Mouse (Mus musculus): Measurements from ENCODE around the gene Nrip1. TPM values are rescaled to one million over a fixed set of nuclear protein-coding genes. Genes with fewer than 3 reads are reported as not detected.

Nrip1 gene
- polyA plus RNA-seq, 1 experiment from 2014 or later = 38.9 TPM

DNA sequence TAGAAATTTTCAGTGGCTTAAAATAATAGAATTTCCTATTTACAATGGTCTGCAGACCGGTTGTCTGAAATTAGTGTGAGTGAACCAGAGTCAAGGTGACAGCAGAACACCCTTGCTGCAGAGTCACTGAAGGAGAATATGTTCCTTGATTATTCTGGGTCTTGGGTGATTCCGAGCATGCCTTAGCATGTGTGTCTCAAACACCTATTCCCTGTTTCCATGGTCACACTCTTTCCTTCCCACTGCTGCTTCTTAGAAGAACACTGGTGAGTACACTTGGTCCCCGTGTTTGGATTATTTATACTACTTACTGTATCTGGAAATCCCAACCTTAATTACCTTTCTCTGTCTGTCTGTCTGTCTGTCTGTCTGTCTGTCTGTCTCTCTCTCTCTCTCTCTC is 97.4 kb downstream of the Nrip1 start:
- Histone ChIP-seq H3K9ac (no peak overlapping the region), H3K27me3 (replicated peaks) (no peaks in the 10 kb centered on the region), H3K4me3 (no peak overlapping the region), H3K4me2 (replicated peaks) (no peak overlapping the region), H3K27ac (no peak overlapping the region), H3K36me3 (no peaks in the 10 kb centered on the region), H3K4me1 (no peaks in the 10 kb centered on the region), H3K9me3 (no peaks in the 10 kb centered on the region)
- 93% methylated on average over 3 of the region's 3 CpGs for WGBS
- no peak for ATAC-seq (ENCODE audit: low FRiP score, low read depth)

DNA sequence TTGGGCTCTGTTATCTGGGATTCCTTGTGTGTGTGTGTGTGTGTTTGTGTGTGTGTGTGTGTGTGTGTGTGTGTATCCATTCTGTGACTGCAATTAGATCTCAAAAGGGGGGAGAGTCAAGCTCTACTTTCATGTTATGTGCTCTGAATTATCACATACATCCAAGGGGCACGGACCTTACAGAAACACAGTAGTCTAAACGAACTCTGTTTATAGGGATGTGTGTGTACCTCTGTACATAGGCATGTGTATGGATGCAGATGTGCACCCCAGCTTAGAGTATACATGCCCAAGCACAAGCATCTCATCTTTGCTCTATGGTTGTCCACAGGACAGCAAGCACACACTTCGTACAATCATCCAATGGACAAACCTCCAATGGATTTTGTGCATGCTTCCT is 98.0 kb downstream of the Nrip1 start:
- Histone ChIP-seq H3K36me3 (no peaks in the 10 kb centered on the region), H3K27ac (no peak overlapping the region), H3K9me3 (no peaks in the 10 kb centered on the region), H3K4me2 (replicated peaks) (no peak overlapping the region), H3K27me3 (replicated peaks) (no peaks in the 10 kb centered on the region), H3K9ac (no peak overlapping the region), H3K4me1 (no peaks in the 10 kb centered on the region), H3K4me3 (no peak overlapping the region)
- 92% methylated on average over 3 of the region's 3 CpGs for WGBS
- no peak for ATAC-seq (ENCODE audit: low FRiP score, low read depth)

DNA sequence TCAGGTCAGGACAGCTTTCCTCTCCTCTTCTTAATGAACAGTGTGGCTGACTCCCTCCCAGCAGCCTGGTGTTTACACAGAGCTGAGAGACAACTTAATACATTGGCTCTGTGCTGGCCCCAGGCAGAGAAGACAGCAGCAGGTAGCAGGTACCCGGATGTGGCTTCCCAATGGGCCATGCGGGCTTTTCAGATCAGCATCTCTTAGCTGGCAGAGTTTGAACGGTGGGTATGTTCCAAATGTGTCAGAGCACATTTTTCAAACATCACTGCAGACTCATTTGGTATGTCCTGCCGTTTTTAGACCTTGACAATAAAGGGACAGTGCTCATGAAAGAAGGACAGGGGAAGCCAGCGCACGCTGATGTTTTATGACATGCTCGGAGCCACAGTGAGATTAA is 98.5 kb downstream of the Nrip1 start:
- no peak overlapping the region for H3K27ac ChIP-seq
- no peak overlapping the region for H3K4me2 ChIP-seq (replicated peaks)
- H3K27me3 ChIP-seq (replicated peaks) = no peaks in the 10 kb centered on the region
- H3K4me3 ChIP-seq = no peak overlapping the region
- 86% methylated on average over 7 of the region's 7 CpGs for WGBS
- H3K9me3 ChIP-seq = no peaks in the 10 kb centered on the region
- no peak for ATAC-seq (ENCODE audit: low FRiP score, low read depth)
- H3K4me1 ChIP-seq = no peaks in the 10 kb centered on the region
- no peak overlapping the region for H3K9ac ChIP-seq
- no peaks in the 10 kb centered on the region for H3K36me3 ChIP-seq

DNA sequence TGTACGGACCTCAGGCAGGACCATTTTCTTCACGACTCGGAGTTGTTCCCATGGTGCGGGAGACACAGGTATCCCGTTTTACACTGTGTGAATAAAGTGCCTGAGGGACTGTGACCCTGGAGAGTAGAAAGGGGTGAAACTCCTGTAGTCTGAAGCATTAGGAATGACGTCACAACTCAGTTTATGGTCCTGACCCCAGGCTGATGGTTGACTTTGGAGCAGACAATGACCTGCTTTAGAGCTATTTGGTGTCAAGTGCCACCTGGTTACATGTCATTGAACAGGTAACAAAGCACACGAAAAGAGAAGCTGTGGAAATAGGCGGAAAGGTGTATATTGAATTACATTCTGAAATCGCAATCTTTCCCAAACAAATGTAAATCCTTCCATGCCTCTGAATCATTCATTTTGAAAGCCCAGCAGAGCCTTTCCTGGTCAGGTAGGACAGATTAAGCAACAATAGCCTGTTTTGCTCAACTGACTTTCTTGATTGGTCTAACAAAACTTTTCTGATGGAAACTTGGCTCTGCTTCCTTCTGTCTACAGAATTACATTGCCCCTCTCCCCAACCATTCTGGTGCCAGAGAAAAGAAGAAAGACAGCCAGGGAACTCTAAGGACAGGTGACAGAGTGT is 106.9 kb downstream of the Nrip1 start:
- H3K36me3 ChIP-seq = no peaks in the 10 kb centered on the region
- no peak overlapping the region for H3K4me3 ChIP-seq
- no peak overlapping the region for H3K27ac ChIP-seq
- WGBS = 80% methylated on average over 9 of the region's 9 CpGs
- H3K9me3 ChIP-seq = no peaks in the 10 kb centered on the region
- no peak overlapping the region for H3K9ac ChIP-seq
- ATAC-seq (ENCODE audit: low FRiP score, low read depth) = no peak
- H3K4me1 ChIP-seq = no peaks in the 10 kb centered on the region
- H3K27me3 ChIP-seq (replicated peaks) = no peaks in the 10 kb centered on the region
- H3K4me2 ChIP-seq (replicated peaks) = no peak overlapping the region

DNA sequence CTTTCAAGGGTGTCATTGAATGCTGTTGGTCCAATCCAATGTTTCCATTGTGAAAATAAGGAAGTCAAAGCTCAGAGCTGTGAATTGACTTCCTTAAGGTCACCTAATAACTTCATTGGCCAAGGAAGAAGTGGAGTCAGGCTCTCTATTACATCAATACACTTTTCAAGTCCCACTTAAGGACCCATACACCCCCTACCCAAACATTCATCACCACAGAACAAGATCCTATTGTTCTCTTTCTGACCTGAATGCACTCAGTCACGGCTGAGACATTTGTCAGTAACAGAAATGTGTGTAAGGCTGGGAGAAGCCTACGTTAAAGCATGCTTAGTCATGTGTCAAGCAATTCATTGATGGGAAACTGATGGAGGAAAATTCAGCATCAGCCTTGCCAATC is 107.8 kb downstream of the Nrip1 start:
- Histone ChIP-seq H3K9ac (no peak overlapping the region), H3K27me3 (replicated peaks) (no peaks in the 10 kb centered on the region), H3K27ac (no peak overlapping the region), H3K36me3 (no peaks in the 10 kb centered on the region), H3K9me3 (no peaks in the 10 kb centered on the region), H3K4me1 (no peaks in the 10 kb centered on the region), H3K4me2 (replicated peaks) (no peak overlapping the region), H3K4me3 (no peak overlapping the region)
- WGBS = 16% methylated on average over 2 of the region's 2 CpGs
- ATAC-seq (ENCODE audit: low FRiP score, low read depth) = no peak

DNA sequence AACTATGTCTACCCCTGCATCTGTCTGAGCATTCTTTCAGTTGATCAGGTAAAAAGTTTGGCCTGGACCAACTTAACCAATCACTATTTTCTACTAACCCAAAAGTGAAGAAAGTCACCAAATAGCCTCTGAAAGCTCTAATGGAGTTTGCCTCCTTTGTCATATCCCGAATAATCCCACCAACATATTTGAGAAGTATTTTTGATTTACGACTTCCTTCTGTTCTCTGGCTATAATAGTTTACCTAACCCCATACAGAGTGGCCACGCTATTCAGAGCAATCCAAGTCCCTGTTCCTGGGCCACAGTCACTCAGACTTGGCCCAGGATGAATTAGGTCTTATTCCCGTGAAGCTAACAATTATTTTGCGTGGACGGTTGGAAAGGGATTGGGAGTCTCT is 108.3 kb downstream of the Nrip1 start:
- Histone ChIP-seq H3K4me2 (replicated peaks) (no peak overlapping the region), H3K27ac (no peak overlapping the region), H3K36me3 (no peaks in the 10 kb centered on the region), H3K9ac (no peak overlapping the region), H3K4me3 (no peak overlapping the region), H3K4me1 (no peaks in the 10 kb centered on the region), H3K27me3 (replicated peaks) (no peaks in the 10 kb centered on the region), H3K9me3 (no peaks in the 10 kb centered on the region)
- WGBS = 67% methylated on average over 6 of the region's 6 CpGs
- ATAC-seq (ENCODE audit: low FRiP score, low read depth) = no peak

DNA sequence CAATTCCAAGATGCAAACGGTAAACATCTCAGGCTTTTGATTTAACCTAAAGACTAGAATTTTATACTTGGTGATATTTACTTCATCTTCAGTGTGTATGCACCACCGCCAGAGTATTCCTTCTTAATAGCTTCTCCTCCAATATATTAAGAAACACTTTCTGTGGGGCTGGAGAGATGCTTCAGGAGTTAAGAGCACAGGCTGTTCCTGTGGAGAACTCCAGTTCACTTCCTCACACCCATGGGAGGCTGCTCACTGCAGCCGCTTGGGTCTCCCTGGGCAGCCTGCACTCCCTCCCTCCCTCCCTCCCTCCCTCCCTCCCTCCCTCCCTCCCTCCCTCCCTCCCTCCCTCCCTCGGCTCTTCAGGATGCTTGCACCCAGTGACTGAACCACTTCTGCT is 110.2 kb downstream of the Nrip1 start:
- no peak overlapping the region for H3K4me3 ChIP-seq
- no peaks in the 10 kb centered on the region for H3K9me3 ChIP-seq
- no peak overlapping the region for H3K27ac ChIP-seq
- ATAC-seq (ENCODE audit: low FRiP score, low read depth) = no peak
- H3K36me3 ChIP-seq = no peaks in the 10 kb centered on the region
- H3K4me1 ChIP-seq = no peaks in the 10 kb centered on the region
- H3K9ac ChIP-seq = no peak overlapping the region
- H3K4me2 ChIP-seq (replicated peaks) = no peak overlapping the region
- no peaks in the 10 kb centered on the region for H3K27me3 ChIP-seq (replicated peaks)
- 74% methylated on average over 3 of the region's 4 CpGs for WGBS

DNA sequence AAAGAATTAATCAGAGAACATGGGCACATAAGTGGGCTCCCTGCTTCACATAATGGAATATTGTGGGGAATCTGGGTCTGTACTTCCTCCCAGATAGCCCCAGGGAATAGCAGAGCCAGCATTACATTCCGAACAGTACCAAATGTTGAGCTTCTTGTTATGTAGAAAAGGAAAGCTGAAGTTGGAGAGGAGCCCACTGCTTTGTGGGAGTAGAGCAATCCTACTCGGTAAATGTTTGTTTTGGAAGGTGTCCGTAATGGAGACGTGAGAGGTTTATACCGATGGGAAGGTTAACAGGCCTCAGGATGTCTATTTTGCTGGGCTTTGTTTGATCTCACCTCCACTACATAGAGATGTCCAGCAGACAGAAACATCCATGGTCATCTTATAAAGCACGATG is 113.3 kb downstream of the Nrip1 start:
- Histone ChIP-seq H3K4me2 (replicated peaks) (no peak overlapping the region), H3K27me3 (replicated peaks) (no peaks in the 10 kb centered on the region), H3K9ac (no peak overlapping the region), H3K4me3 (no peak overlapping the region), H3K4me1 (no peaks in the 10 kb centered on the region), H3K27ac (no peak overlapping the region), H3K36me3 (no peaks in the 10 kb centered on the region), H3K9me3 (no peaks in the 10 kb centered on the region)
- no peak for ATAC-seq (ENCODE audit: low FRiP score, low read depth)
- 81% methylated on average over 6 of the region's 6 CpGs for WGBS

DNA sequence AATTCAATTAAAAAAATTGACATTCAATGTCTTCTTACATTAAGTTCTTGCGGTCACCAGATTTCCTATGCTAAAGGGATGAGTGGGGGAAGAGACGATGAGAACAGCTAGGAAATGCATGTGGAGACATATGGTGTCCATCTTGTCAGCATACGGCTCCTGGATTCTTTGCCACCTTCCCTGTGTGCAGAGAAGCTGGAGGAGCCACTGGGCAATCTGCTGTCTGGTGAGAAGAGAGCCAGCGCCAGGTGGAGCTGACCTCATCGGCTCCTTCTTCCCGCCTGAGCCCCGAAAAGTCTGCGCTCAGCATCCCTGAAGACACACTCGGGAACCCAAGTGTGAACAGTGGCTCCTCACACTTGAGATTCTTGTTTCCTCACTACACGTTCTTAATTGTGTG is 121.8 kb downstream of the Nrip1 start:
- Histone ChIP-seq H3K9ac (no peak overlapping the region), H3K4me1 (no peaks in the 10 kb centered on the region), H3K9me3 (no peaks in the 10 kb centered on the region), H3K27me3 (replicated peaks) (no peaks in the 10 kb centered on the region), H3K36me3 (no peaks in the 10 kb centered on the region), H3K4me2 (replicated peaks) (no peak overlapping the region), H3K4me3 (no peak overlapping the region), H3K27ac (no peak overlapping the region)
- 80% methylated on average over 10 of the region's 10 CpGs for WGBS
- ATAC-seq (ENCODE audit: low FRiP score, low read depth) = no peak

DNA sequence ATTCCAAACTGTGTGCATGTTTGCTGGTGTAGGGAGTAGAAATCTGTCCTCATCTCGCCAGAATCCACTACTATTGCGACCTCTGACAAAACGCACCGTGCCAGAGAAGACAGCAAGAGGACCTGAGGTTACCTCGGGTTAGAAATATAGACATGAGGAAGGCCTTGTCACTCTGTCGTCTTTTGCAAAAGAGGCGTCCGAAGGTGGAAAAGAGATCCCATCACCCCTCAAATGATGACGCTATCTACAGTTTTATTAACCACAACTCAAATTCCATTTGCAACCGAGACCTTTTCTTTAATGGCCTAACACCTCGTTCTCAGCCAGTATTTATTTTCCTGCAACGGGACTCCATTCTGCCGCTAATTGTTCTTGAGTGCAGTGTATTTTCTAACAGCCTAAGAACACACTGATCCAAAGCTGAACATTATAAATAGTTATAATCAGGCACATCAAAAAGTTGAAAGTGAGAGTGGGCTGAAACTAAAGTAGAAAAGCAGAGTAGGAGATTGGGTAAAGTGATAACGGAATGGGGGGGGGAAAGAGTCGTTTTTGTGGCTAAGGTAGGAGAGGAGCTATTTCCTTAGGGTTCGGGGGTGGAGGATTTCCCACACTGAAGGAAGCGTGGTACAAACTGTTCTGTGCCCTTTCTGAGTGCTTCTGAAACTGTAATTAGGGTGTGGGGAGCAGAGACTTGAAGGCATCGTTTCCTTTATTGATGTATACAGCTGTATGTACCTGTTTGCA is 124.1 kb downstream of the Nrip1 start:
- Histone ChIP-seq H3K4me3 (no peak overlapping the region), H3K36me3 (no peaks in the 10 kb centered on the region), H3K4me2 (replicated peaks) (no peak overlapping the region), H3K9ac (no peak overlapping the region), H3K9me3 (no peaks in the 10 kb centered on the region), H3K4me1 (no peaks in the 10 kb centered on the region), H3K27ac (no peak overlapping the region), H3K27me3 (replicated peaks) (no peaks in the 10 kb centered on the region)
- WGBS = 85% methylated on average over 18 of the region's 18 CpGs
- no peak for ATAC-seq (ENCODE audit: low FRiP score, low read depth)

DNA sequence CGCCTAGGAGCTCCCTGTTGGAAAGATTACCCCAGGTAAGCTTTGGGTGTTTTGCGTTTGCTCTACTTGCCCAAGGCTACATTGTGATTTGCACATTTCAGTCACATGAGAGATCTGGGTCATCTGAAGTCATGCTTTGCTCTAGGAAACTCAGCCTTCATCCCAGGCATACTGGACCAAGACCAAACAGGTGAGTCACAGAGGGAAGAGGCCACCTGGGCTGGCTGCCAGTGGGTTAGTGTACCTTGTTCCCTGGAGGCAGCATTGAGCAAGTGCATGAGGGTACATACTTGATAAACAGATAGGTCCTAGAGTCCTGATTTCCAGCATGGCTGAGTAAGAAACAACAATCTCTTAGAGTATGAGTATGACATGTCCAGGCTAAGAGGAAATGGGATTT is 130.8 kb downstream of the Nrip1 start:
- Histone ChIP-seq H3K27me3 (replicated peaks) (no peaks in the 10 kb centered on the region), H3K27ac (no peak overlapping the region), H3K9ac (no peak overlapping the region), H3K9me3 (no peaks in the 10 kb centered on the region), H3K36me3 (no peaks in the 10 kb centered on the region), H3K4me1 (no peaks in the 10 kb centered on the region), H3K4me3 (no peak overlapping the region), H3K4me2 (replicated peaks) (no peak overlapping the region)
- ATAC-seq (ENCODE audit: low FRiP score, low read depth) = no peak
- whole genome bisulfite sequencing = 84% methylated on average over 2 of the region's 2 CpGs

DNA sequence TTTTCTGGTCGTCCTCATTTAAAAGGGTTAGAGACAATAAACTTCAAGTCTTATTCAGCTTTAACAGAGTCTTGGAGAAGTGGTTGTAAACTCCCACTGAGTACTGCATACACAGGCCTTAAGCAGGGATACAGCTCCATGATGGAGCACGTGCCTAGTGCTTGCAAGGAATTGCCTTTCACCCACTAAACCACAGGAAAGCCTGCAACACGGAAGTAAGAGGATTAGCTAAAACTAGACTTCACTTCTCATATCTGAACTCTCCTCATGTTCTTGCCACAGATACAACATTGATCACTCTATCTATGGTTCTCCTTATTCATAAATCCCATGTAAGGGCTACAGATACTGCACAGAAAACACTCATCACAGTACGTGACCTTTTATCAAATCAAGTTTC is 132.4 kb downstream of the Nrip1 start:
- 35% methylated on average over 4 of the region's 4 CpGs for WGBS
- H3K4me1 ChIP-seq = no peaks in the 10 kb centered on the region
- no peak for ATAC-seq (ENCODE audit: low FRiP score, low read depth)
- H3K9me3 ChIP-seq = no peaks in the 10 kb centered on the region
- no peak overlapping the region for H3K4me3 ChIP-seq
- no peak overlapping the region for H3K4me2 ChIP-seq (replicated peaks)
- H3K27ac ChIP-seq = no peak overlapping the region
- H3K36me3 ChIP-seq = no peaks in the 10 kb centered on the region
- H3K9ac ChIP-seq = no peak overlapping the region
- H3K27me3 ChIP-seq (replicated peaks) = no peaks in the 10 kb centered on the region

DNA sequence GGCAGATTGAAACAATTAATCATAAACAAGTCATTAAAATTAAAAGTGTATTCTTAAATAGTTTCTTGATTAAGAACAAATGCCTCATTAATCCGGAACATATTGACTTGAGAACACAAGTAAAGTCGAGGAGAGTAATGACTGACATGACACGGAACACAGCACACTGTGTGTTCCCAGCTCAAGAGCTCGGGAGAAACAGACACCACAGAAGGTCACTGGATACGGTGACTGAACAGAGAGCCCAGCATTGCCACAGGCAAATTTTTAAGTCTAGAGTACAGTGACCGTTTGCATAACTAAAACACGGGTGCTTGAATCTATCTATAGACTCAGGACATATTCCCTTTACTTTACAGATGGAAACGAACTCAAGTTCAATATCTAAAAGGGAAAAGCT is 134.3 kb downstream of the Nrip1 start:
- no peak overlapping the region for H3K4me3 ChIP-seq
- no peak for ATAC-seq (ENCODE audit: low FRiP score, low read depth)
- no peak overlapping the region for H3K4me2 ChIP-seq (replicated peaks)
- no peak overlapping the region for H3K27ac ChIP-seq
- H3K9me3 ChIP-seq = no peaks in the 10 kb centered on the region
- no peak overlapping the region for H3K9ac ChIP-seq
- WGBS = 67% methylated on average over 8 of the region's 8 CpGs
- no peaks in the 10 kb centered on the region for H3K27me3 ChIP-seq (replicated peaks)
- no peaks in the 10 kb centered on the region for H3K4me1 ChIP-seq
- H3K36me3 ChIP-seq = no peaks in the 10 kb centered on the region
